Mouse (Mus musculus): ENCODE data around the gene Calu. TPM values are rescaled to one million over a fixed set of nuclear protein-coding genes. Genes with fewer than 3 reads are reported as not detected.

Calu gene
- 355 TPM for polyA plus RNA-seq (2014; fragmentation: Illumina TruSeq; extraction: RNeasy Lipid Tissue Mini Kit (QIAGEN cat#74804); ENCODE audit: low read depth, low replicate concordance)

GRCm38 (mm10) chr6:29347665-29348370, at the start of gene Calu:
Gene Calu, plus strand, starts transcription at chr6:29348069.

GRCm38 (mm10) chr6:29318879-29319278, 29.0 kb upstream of the Calu start, which contains the start of gene Fam71f1:
Gene Fam71f1, plus strand, starts transcription at chr6:29319140.

GRCm38 (mm10) chr6:29388052-29388518, 40.2 kb downstream of the Calu start, which contains the start of gene Opn1sw:
Gene Opn1sw, minus strand, starts transcription at chr6:29388468.

GRCm38 (mm10) chr6:29395910-29396713, 48.2 kb downstream of the Calu start, which contains the start of gene Ccdc136:
Gene Ccdc136, plus strand, starts transcription at chr6:29396309.

Other genes starting within 250 kb of the Calu start
- 44.7 TPM for gene Rbm28, start 183.1 kb upstream of the Calu start, polyA plus RNA-seq (2014; fragmentation: Illumina TruSeq; extraction: RNeasy Lipid Tissue Mini Kit (QIAGEN cat#74804); ENCODE audit: low read depth, low replicate concordance)
- gene Prrt4, start 168.5 kb upstream of the Calu start, polyA plus RNA-seq (2014; fragmentation: Illumina TruSeq; extraction: RNeasy Lipid Tissue Mini Kit (QIAGEN cat#74804); ENCODE audit: low read depth, low replicate concordance) = not detected
- gene Impdh1, start 131.7 kb upstream of the Calu start, polyA plus RNA-seq (2014; fragmentation: Illumina TruSeq; extraction: RNeasy Lipid Tissue Mini Kit (QIAGEN cat#74804); ENCODE audit: low read depth, low replicate concordance) = 3.3 TPM
- 8.4 TPM for gene Hilpda, start 75.6 kb upstream of the Calu start, polyA plus RNA-seq (2014; fragmentation: Illumina TruSeq; extraction: RNeasy Lipid Tissue Mini Kit (QIAGEN cat#74804); ENCODE audit: low read depth, low replicate concordance)
- not detected for gene Fam71f2, start 68.5 kb upstream of the Calu start, polyA plus RNA-seq (2014; fragmentation: Illumina TruSeq; extraction: RNeasy Lipid Tissue Mini Kit (QIAGEN cat#74804); ENCODE audit: low read depth, low replicate concordance)
- gene Fam71f1, start 28.9 kb upstream of the Calu start, polyA plus RNA-seq (2014; fragmentation: Illumina TruSeq; extraction: RNeasy Lipid Tissue Mini Kit (QIAGEN cat#74804); ENCODE audit: low read depth, low replicate concordance) = not detected
- not detected for gene Opn1sw, start 40.4 kb downstream of the Calu start, polyA plus RNA-seq (2014; fragmentation: Illumina TruSeq; extraction: RNeasy Lipid Tissue Mini Kit (QIAGEN cat#74804); ENCODE audit: low read depth, low replicate concordance)
- 1.5 TPM for gene Ccdc136, start 48.2 kb downstream of the Calu start, polyA plus RNA-seq (2014; fragmentation: Illumina TruSeq; extraction: RNeasy Lipid Tissue Mini Kit (QIAGEN cat#74804); ENCODE audit: low read depth, low replicate concordance)
- gene Flnc, start 85.2 kb downstream of the Calu start, polyA plus RNA-seq (2014; fragmentation: Illumina TruSeq; extraction: RNeasy Lipid Tissue Mini Kit (QIAGEN cat#74804); ENCODE audit: low read depth, low replicate concordance) = 0.19 TPM
- 21.9 TPM for gene Atp6v1f, start 119.6 kb downstream of the Calu start, polyA plus RNA-seq (2014; fragmentation: Illumina TruSeq; extraction: RNeasy Lipid Tissue Mini Kit (QIAGEN cat#74804); ENCODE audit: low read depth, low replicate concordance)
- not detected for gene Atp6v1fnb, start 123.4 kb downstream of the Calu start, polyA plus RNA-seq (2014; fragmentation: Illumina TruSeq; extraction: RNeasy Lipid Tissue Mini Kit (QIAGEN cat#74804); ENCODE audit: low read depth, low replicate concordance)
- gene Kcp, start 159.9 kb downstream of the Calu start, polyA plus RNA-seq (2014; fragmentation: Illumina TruSeq; extraction: RNeasy Lipid Tissue Mini Kit (QIAGEN cat#74804); ENCODE audit: low read depth, low replicate concordance) = not detected
- 2.1 TPM for gene Irf5, start 178.6 kb downstream of the Calu start, polyA plus RNA-seq (2014; fragmentation: Illumina TruSeq; extraction: RNeasy Lipid Tissue Mini Kit (QIAGEN cat#74804); ENCODE audit: low read depth, low replicate concordance)

All from sigmoid colon, adult 10 weeks (tissue).